Mouse (Mus musculus) splenic B cell, adult 2 months (primary cell): ENCODE measurements around the gene Nmral1.
A peak's percentile ranks its signal among the peaks of the same experiment; 100 is the strongest.
"Not testable (repeated sequence)": the region's sequence is repeated elsewhere in the genome, so short reads cannot be mapped to it uniquely, and the experiment has no call there.

Experiments used
- DNase-seq: peaks from one replicate; pipeline ENCODE4 v3.0.0-alpha.2; 2011; ENCODE audit warnings: low read depth, low spot score
- H3K27me3 ChIP-seq: 2 replicates; pipeline ENCODE4 v1.6.1; 2012; ENCODE audit warnings: mild to moderate bottlenecking, low read length, moderate library complexity, mixed read lengths; ENCODE audit not compliant: control insufficient read depth, poor library complexity, insufficient read depth, severe bottlenecking
- H3K36me3 ChIP-seq: 2 replicates; pipeline ENCODE4 v1.6.1; 2012; ENCODE audit warnings: mild to moderate bottlenecking, low read length, moderate library complexity, mixed read lengths; ENCODE audit not compliant: control insufficient read depth, poor library complexity, insufficient read depth, severe bottlenecking

Nmral1 gene

GRCm38 (mm10) chr16:4683581-4684456 lies 35.3 kb downstream of the Nmral1 start:
- H3K36me3 ChIP-seq: peaks cover 4% of the 10 kb centered on the region; the same call in 1 of the 2 replicates
- no peaks in the 10 kb centered on the region for H3K27me3 ChIP-seq
- peak; percentile 97 for DNase-seq

GRCm38 (mm10) chr16:4683193-4683580 lies 36.0 kb downstream of the Nmral1 start:
- Histone ChIP-seq H3K27me3 (no peaks in the 10 kb centered on the region), H3K36me3 (peaks cover 2% of the 10 kb centered on the region; the same call in 1 of the 2 replicates)
- no peak for DNase-seq

DNA sequence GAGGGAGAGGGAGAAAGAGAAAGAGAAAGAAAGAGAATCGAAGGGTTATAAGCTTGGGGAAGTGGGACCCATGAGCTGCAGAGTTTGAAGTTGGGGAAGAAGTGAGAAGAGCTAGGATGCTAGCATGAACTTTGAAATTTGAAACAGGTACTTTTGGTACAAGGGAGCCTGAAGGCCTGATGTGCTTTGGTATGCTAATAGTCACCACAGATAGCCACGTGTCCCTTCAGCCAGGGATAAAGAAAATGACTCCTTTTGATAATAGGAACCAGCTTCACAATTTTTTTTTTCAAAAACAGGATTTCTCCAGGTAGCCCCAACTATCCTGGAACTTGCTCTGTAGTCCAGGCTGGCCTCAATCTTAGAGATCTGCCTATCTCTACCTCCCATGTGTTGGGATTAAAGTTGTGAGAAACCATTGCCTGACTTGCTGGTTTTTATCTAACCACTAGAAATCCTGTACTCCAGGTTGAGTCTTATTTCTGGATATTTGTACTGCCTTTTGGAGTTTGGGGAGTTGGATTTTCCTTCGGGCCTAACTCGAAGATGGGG lies 36.5 kb downstream of the Nmral1 start:
- no peaks in the 10 kb centered on the region for H3K27me3 ChIP-seq
- peaks cover 2% of the 10 kb centered on the region; the same call in 1 of the 2 replicates for H3K36me3 ChIP-seq
- DNase-seq: no peak

DNA sequence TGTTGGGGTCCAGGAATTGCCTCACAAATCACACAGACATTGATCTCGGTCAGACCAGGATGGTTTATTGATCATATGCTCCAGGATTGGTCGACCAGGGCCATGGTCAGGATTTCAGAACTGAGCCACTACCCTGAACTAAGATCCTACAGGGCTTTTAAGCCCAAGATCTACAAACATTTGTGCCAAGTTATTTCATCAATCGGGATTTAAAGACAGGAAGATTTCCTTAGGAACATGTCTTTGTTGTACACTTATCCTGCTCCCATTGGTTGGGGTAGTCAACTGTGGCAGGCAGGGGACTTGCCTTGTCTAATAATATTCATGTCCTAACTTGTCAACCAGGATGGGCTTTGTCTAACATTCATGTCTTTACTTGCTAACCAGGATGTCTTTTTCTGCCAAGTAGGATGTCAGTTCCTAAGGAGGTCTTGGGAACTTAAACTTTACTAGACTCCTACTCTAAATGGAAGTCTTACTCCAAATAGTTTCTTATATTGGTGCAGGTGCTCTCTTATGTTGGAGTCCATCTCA lies 38.2 kb downstream of the Nmral1 start:
- not testable (repeated sequence) for H3K36me3 ChIP-seq, DNase-seq, H3K27me3 ChIP-seq

GRCm38 (mm10) chr16:4679121-4680018 lies 39.8 kb downstream of the Nmral1 start, which contains the start of gene Coro7:
TSS of gene Coro7 (minus strand) at chr16:4679777.
- Histone ChIP-seq H3K36me3 (peaks cover 3% of the 10 kb centered on the region), H3K27me3 (no peaks in the 10 kb centered on the region)
- DNase-seq: peak; percentile 97

GRCm38 (mm10) chr16:4678080-4678479 lies 41.1 kb downstream of the Nmral1 start:
- H3K36me3 ChIP-seq: peaks cover 3% of the 10 kb centered on the region
- no peaks in the 10 kb centered on the region for H3K27me3 ChIP-seq
- peak; percentile 53 for DNase-seq

GRCm38 (mm10) chr16:4676836-4677235 lies 42.3 kb downstream of the Nmral1 start:
- no peaks in the 10 kb centered on the region for H3K27me3 ChIP-seq
- no peak for DNase-seq
- H3K36me3 ChIP-seq: peaks cover 4% of the 10 kb centered on the region

- Histone ChIP-seq H3K36me3 (peaks cover 9% of the 10 kb centered on the region), H3K27me3 (no peaks in the 10 kb centered on the region)
- DNase-seq: peak; percentile 79
These were observed 45.1 kb downstream of the Nmral1 start for GRCm38 (mm10) chr16:4674091-4674490.

DNA sequence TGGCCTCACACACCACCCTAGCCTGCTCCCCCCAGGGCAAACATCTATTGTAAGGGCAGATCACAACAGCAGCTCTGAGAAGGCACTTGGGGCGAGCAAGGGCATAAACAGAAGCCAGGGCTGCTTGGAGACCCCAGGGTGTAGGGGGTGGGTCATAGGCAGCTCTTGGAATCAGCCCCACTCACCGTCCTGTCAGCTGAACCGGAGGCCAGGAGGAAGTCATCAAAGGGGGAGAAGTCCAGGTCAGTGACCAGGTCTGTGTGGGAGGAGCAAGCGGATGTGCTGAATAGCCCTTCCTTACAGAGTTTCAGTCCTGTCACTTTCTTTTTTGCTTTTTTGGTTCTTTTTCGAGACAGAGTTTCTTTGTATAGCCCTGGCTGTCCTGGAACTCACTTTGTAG lies 48.8 kb downstream of the Nmral1 start:
- H3K27me3 ChIP-seq: no peaks in the 10 kb centered on the region
- no peak for DNase-seq
- H3K36me3 ChIP-seq: peaks cover 16% of the 10 kb centered on the region

DNA sequence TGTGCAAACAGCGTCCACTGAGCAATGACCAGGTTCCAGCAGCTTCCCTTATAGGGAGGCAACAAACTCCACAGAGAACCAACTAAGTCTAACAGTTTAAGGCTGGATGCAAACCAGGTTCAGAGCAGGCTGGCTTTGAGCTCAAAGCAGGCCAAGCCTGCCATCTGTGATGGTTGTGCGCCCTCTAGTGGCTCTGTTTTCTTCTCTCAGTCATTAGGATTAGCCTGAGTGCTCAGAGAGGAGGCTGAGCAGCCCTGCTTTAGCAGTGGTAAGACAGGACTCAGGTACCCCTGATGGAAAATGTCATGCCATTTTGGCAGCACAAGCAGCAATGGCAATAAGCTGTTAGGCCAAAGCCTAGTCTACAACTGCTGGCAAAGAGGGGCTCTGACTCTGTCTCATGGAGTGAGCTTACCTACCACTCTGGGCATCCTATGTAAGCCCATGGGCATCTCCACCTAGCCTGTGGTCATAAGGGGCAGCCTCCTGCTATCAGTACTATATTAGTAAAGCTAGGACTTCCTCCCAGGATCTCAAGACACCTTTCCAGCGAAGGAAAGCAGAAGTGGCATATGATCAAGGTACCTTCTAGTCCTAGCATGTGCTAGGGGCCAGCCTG lies 51.9 kb downstream of the Nmral1 start:
- no peaks in the 10 kb centered on the region for H3K27me3 ChIP-seq
- H3K36me3 ChIP-seq: peaks cover 15% of the 10 kb centered on the region
- DNase-seq: peak; percentile 91

GRCm38 (mm10) chr16:4665726-4666125 lies 53.4 kb downstream of the Nmral1 start:
- Histone ChIP-seq H3K27me3 (no peaks in the 10 kb centered on the region), H3K36me3 (peaks cover 14% of the 10 kb centered on the region)
- DNase-seq: no peak

GRCm38 (mm10) chr16:4663806-4664205 lies 55.4 kb downstream of the Nmral1 start:
- Histone ChIP-seq H3K27me3 (no peaks in the 10 kb centered on the region), H3K36me3 (peaks cover 17% of the 10 kb centered on the region)
- DNase-seq: no peak

DNA sequence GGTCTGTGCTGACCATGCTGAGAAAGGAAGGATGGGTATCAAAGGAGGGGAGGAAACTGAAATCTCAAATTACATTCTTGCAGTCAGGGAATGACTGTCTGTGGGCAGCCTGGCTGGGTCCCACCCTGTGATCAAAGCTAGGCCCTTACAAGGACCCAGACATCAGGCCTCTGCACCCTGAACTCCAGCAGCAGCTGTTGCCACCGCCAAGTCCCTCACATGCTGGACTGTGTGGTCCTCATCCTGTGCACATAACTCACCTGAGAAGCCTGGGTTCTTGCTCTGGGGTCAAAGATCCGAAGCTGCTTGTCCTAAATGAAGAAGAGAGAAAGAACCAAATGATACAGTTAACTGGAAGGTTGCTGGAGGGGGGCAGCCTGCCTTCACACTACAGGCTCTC lies 57.6 kb downstream of the Nmral1 start:
- Histone ChIP-seq H3K27me3 (no peaks in the 10 kb centered on the region), H3K36me3 (peaks cover 14% of the 10 kb centered on the region)
- no peak for DNase-seq
